Comparison of ENCODE assay signal across 10 mouse cellular contexts in genomic region chr1:55454119-55454518, GRCm38 (mm10). TPM values are rescaled to one million over a fixed set of nuclear protein-coding genes. Genes with fewer than 3 reads are reported as not detected.
DNase-seq lines count a peak whose midpoint lies in the region; ATAC-seq and TF ChIP-seq lines count a peak whose summit lies in the region.
"Had no signal": no experiment of that assay in that cellular context is flagged by ENCODE, and none has a peak within 500 bp of the region (broad histone marks: within the 10 kb centered on the region; RNA-seq: fewer than 3 reads in every experiment).

No protein-coding gene starts in this region.

- 64% methylated on average over 5 of the region's 5 CpGs for WGBS in forebrain, embryonic 14.5 days
- WGBS in forebrain, embryonic 10.5 days = 88% methylated on average over 5 of the region's 5 CpGs
- WGBS in neural tube, embryonic 14.5 days = 75% methylated on average over 5 of the region's 5 CpGs
- WGBS in stomach, postnatal 0 days = 76% methylated on average over 5 of the region's 5 CpGs

- H3K9me3 ChIP-seq in forebrain, embryonic 14.5 days (replicated peaks; ENCODE audit: control insufficient read depth, low read length) = no peaks in the 10 kb centered on the region
- no peaks in the 10 kb centered on the region for H3K9me3 ChIP-seq in forebrain, embryonic 10.5 days
- H3K9me3 ChIP-seq in neural tube, embryonic 14.5 days (ENCODE audit: control insufficient read depth, low read length) = no peaks in the 10 kb centered on the region
- no peaks in the 10 kb centered on the region for H3K9me3 ChIP-seq in stomach, postnatal 0 days (ENCODE audit: control insufficient read depth, low read length)
- H3K9me3 ChIP-seq: lung, embryonic 15.5 days had no signal

- H3K27me3 ChIP-seq in forebrain, embryonic 14.5 days (replicated peaks; ENCODE audit: control insufficient read depth, insufficient read depth, low read length) = no peaks in the 10 kb centered on the region
- H3K27me3 ChIP-seq in forebrain, embryonic 10.5 days (ENCODE audit: poor library complexity, severe bottlenecking) = no peaks in the 10 kb centered on the region
- no peaks in the 10 kb centered on the region for H3K27me3 ChIP-seq in neural tube, embryonic 14.5 days (ENCODE audit: control insufficient read depth, insufficient read depth, low read length)
- no peaks in the 10 kb centered on the region for H3K27me3 ChIP-seq in stomach, postnatal 0 days (ENCODE audit: control insufficient read depth, insufficient read depth, low read length)
- H3K27me3 ChIP-seq: lung, embryonic 15.5 days; Patski had no signal

- H3K4me1 ChIP-seq in forebrain, embryonic 14.5 days (ENCODE audit: control insufficient read depth, insufficient read depth, low read length) = 0 out of 2 replicates have a peak, but pooled peaks cover 2% of the 10 kb centered on the region
- H3K4me1 ChIP-seq in forebrain, embryonic 10.5 days = no peaks in the 10 kb centered on the region
- H3K4me1 ChIP-seq in neural tube, embryonic 14.5 days (ENCODE audit: control insufficient read depth, insufficient read depth, low read length) = no peaks in the 10 kb centered on the region
- no peaks in the 10 kb centered on the region for H3K4me1 ChIP-seq in stomach, postnatal 0 days (replicated peaks; ENCODE audit: control insufficient read depth, insufficient read depth)

- peak; percentile 80; the same call in 1 of the 2 replicates for ATAC-seq in forebrain, embryonic 14.5 days
- ATAC-seq in neural tube, embryonic 14.5 days (ENCODE audit: low read depth) = peak; percentile 53; the same call in 1 of the 2 replicates
- peak; percentile 40; the same call in 1 of the 2 replicates for ATAC-seq in stomach, postnatal 0 days (ENCODE audit: low FRiP score, low TSS enrichment)
- ATAC-seq: Patski had no signal

- no peak for TF ChIP-seq EP300 in stomach, postnatal 0 days (optimal IDR thresholded peaks at IDR 0.05)

- no peak overlapping the region for H3K27ac ChIP-seq in forebrain, embryonic 14.5 days (ENCODE audit: low read depth, low read length)
- H3K27ac ChIP-seq in forebrain, embryonic 10.5 days = no peak overlapping the region
- H3K27ac ChIP-seq in neural tube, embryonic 14.5 days (ENCODE audit: low read depth, low read length) = no peak overlapping the region
- no peak overlapping the region for H3K27ac ChIP-seq in stomach, postnatal 0 days (replicated peaks)
- H3K27ac ChIP-seq: lung, embryonic 15.5 days had no signal

- H3K36me3 ChIP-seq in forebrain, embryonic 14.5 days (ENCODE audit: control insufficient read depth, insufficient read depth, low read length) = no peaks in the 10 kb centered on the region
- no peaks in the 10 kb centered on the region for H3K36me3 ChIP-seq in forebrain, embryonic 10.5 days (replicated peaks)
- no peaks in the 10 kb centered on the region for H3K36me3 ChIP-seq in neural tube, embryonic 14.5 days (ENCODE audit: control insufficient read depth, insufficient read depth, low read length)
- no peaks in the 10 kb centered on the region for H3K36me3 ChIP-seq in stomach, postnatal 0 days (ENCODE audit: control insufficient read depth, insufficient read depth, low read length)
- H3K36me3 ChIP-seq: lung, embryonic 15.5 days had no signal

- no peak for TF ChIP-seq CTCF in stomach, postnatal 0 days (IDR thresholded peaks at IDR 0.05; ENCODE audit: low read depth)

- H3K9ac ChIP-seq in forebrain, embryonic 14.5 days (ENCODE audit: low read length) = no peak overlapping the region
- no peak overlapping the region for H3K9ac ChIP-seq in neural tube, embryonic 14.5 days (replicated peaks; ENCODE audit: low read depth, low read length)
- no peak overlapping the region for H3K9ac ChIP-seq in stomach, postnatal 0 days (ENCODE audit: low read length)
- H3K9ac ChIP-seq: lung, embryonic 15.5 days had no signal

- DNase-seq in forebrain, embryonic 14.5 days (ENCODE audit: low spot score) = peak; percentile 62
- no peak for DNase-seq in forebrain, embryonic 10.5 days (ENCODE audit: extremely low spot score, low spot score)
- DNase-seq in neural tube, embryonic 10.5 days (ENCODE audit: extremely low spot score, low spot score) = no peak
- peak; percentile 92 for DNase-seq in layer of hippocampus, adult 9-11 months
- no peak for DNase-seq in stomach, postnatal 0 days (ENCODE audit: low spot score)
- DNase-seq in adrenal gland, adult 2 months = no peak
- DNase-seq in kidney, postnatal 10 days = no peak

- no peak overlapping the region for H3K4me3 ChIP-seq in forebrain, embryonic 14.5 days (ENCODE audit: low read depth, low read length)
- no peak overlapping the region for H3K4me3 ChIP-seq in forebrain, embryonic 10.5 days
- H3K4me3 ChIP-seq in neural tube, embryonic 14.5 days (ENCODE audit: low read depth, low read length) = no peak overlapping the region
- no peak overlapping the region for H3K4me3 ChIP-seq in stomach, postnatal 0 days (ENCODE audit: low read depth, low read length)
- H3K4me3 ChIP-seq: lung, embryonic 15.5 days had no signal

- H3K4me2 ChIP-seq in forebrain, embryonic 14.5 days (ENCODE audit: low read length) = no peak overlapping the region
- H3K4me2 ChIP-seq in neural tube, embryonic 14.5 days (ENCODE audit: low read depth, low read length) = no peak overlapping the region
- no peak overlapping the region for H3K4me2 ChIP-seq in stomach, postnatal 0 days (replicated peaks; ENCODE audit: low read depth)
- H3K4me2 ChIP-seq: lung, embryonic 15.5 days had no signal

RNA-seq across cellular contexts. Expression of gene Plcl1, which starts 48.4 kb away (rescaled TPM):
- 2.6 and 4.2 TPM in 2 replicates for polyA plus RNA-seq in forebrain, embryonic 14.5 days (2014; fragmentation: Nextera tagmentation; extraction: Ambion mirVana)
- 0.68 and 0.87 TPM in 2 replicates for polyA plus RNA-seq in forebrain, embryonic 10.5 days (2016; fragmentation: Nextera tagmentation; extraction: Ambion mirVana)
- polyA plus RNA-seq in neural tube, embryonic 14.5 days (2014; fragmentation: Nextera tagmentation; extraction: Ambion mirVana) = 5.4 and 6.9 TPM in 2 replicates
- 1.6 and 1.7 TPM in 2 replicates for polyA plus RNA-seq in stomach, postnatal 0 days (2015; fragmentation: Nextera tagmentation; extraction: Ambion mirVana)
- 1 to 10 TPM; 3.4 to 5.7 TPM for total RNA-seq in adrenal gland, adult 2 months (2021)
- 1.9 and 2.0 TPM in 2 replicates for polyA plus RNA-seq in adrenal gland, adult 2 months (2012; rRNA removed)

Comparison
In these comparisons a context has a peak if more than half of its experiments do, and no peak if none do; other contexts are left out.
1. DNase-seq: peak in forebrain, embryonic 14.5 days (single experiment) and layer of hippocampus, adult 9-11 months (single experiment); none in forebrain, embryonic 10.5 days (single experiment), neural tube, embryonic 10.5 days (single experiment), stomach, postnatal 0 days (single experiment), adrenal gland, adult 2 months (single experiment) and kidney, postnatal 10 days (single experiment).
2. Peak in every context shown above with its lines, with median percentiles within 50 percentile points of each other: ATAC-seq.